ENCODE assay signal across 14 mouse cellular contexts in genomic region chr14:97560121-97560907, GRCm38 (mm10).
DNase-seq lines count a peak whose midpoint lies in the region; ATAC-seq lines count a peak whose summit lies in the region.
"Had no signal": no experiment of that assay in that cellular context is flagged by ENCODE, and none has a peak within 500 bp of the region (broad histone marks: within the 10 kb centered on the region; RNA-seq: fewer than 3 reads in every experiment).

No protein-coding gene starts in this region.

- no peak overlapping the region for H3K9ac ChIP-seq in forebrain, embryonic 11.5 days (ENCODE audit: low read length)
- no peak overlapping the region for H3K9ac ChIP-seq in hindbrain, embryonic 15.5 days
- no peak overlapping the region for H3K9ac ChIP-seq in neural tube, embryonic 14.5 days (replicated peaks; ENCODE audit: low read depth, low read length)
- H3K9ac ChIP-seq: heart, embryonic 15.5 days had no signal

- H3K27me3 ChIP-seq in forebrain, embryonic 10.5 days (ENCODE audit: poor library complexity, severe bottlenecking), result no peaks in the 10 kb centered on the region
- H3K27me3 ChIP-seq in forebrain, embryonic 11.5 days (ENCODE audit: control insufficient read depth, insufficient read depth, low read length), result no peaks in the 10 kb centered on the region
- H3K27me3 ChIP-seq in hindbrain, embryonic 15.5 days, result no peaks in the 10 kb centered on the region
- H3K27me3 ChIP-seq in neural tube, embryonic 14.5 days (ENCODE audit: control insufficient read depth, insufficient read depth, low read length), result no peaks in the 10 kb centered on the region
- H3K27me3 ChIP-seq: heart, embryonic 15.5 days had no signal

- H3K4me1 ChIP-seq in forebrain, embryonic 10.5 days, result peaks cover 19% of the 10 kb centered on the region
- no peaks in the 10 kb centered on the region for H3K4me1 ChIP-seq in forebrain, embryonic 11.5 days (replicated peaks; ENCODE audit: control insufficient read depth, insufficient read depth, low read length)
- H3K4me1 ChIP-seq in hindbrain, embryonic 15.5 days (replicated peaks), result no peaks in the 10 kb centered on the region
- H3K4me1 ChIP-seq in neural tube, embryonic 14.5 days (ENCODE audit: control insufficient read depth, insufficient read depth, low read length), result no peaks in the 10 kb centered on the region
- H3K4me1 ChIP-seq: heart, embryonic 15.5 days had no signal

- no peaks in the 10 kb centered on the region for H3K36me3 ChIP-seq in forebrain, embryonic 10.5 days (replicated peaks)
- no peaks in the 10 kb centered on the region for H3K36me3 ChIP-seq in forebrain, embryonic 11.5 days (ENCODE audit: control insufficient read depth, insufficient read depth, low read length)
- no peaks in the 10 kb centered on the region for H3K36me3 ChIP-seq in hindbrain, embryonic 15.5 days
- H3K36me3 ChIP-seq in neural tube, embryonic 14.5 days (ENCODE audit: control insufficient read depth, insufficient read depth, low read length), result no peaks in the 10 kb centered on the region
- H3K36me3 ChIP-seq: heart, embryonic 15.5 days had no signal

- WGBS in forebrain, embryonic 10.5 days, result 34% methylated on average over 7 of the region's 7 CpGs
- WGBS in forebrain, embryonic 11.5 days, result 23% methylated on average over 7 of the region's 7 CpGs
- 17% methylated on average over 7 of the region's 7 CpGs for WGBS in hindbrain, embryonic 15.5 days
- 13% methylated on average over 7 of the region's 7 CpGs for WGBS in neural tube, embryonic 14.5 days

- H3K4me3 ChIP-seq in forebrain, embryonic 10.5 days, result no peak overlapping the region
- no peak overlapping the region for H3K4me3 ChIP-seq in forebrain, embryonic 11.5 days (ENCODE audit: low read depth, low read length)
- no peak overlapping the region for H3K4me3 ChIP-seq in hindbrain, embryonic 15.5 days
- no peak overlapping the region for H3K4me3 ChIP-seq in neural tube, embryonic 14.5 days (ENCODE audit: low read depth, low read length)
- H3K4me3 ChIP-seq: heart, embryonic 15.5 days had no signal

- no peak for DNase-seq in forebrain, embryonic 10.5 days (ENCODE audit: extremely low spot score, low spot score)
- DNase-seq in forebrain, embryonic 11.5 days (ENCODE audit: low spot score), result no peak
- peak; percentile 16 to 41 for DNase-seq in kidney, postnatal 4 days
- DNase-seq in kidney, adult 18-20 months, result no peak
- DNase-seq in right cerebral cortex, postnatal 36 days (ENCODE audit: low spot score in 2 of 2), result no peak
- DNase-seq: adrenal gland, postnatal 10 days; cerebellum, adult 11 months; kidney, adult 8-10 months; layer of hippocampus, postnatal 36 days; thymus, adult 18-20 months had no signal

- H3K27ac ChIP-seq in forebrain, embryonic 10.5 days, result peak overlapping the region; percentile 49; the same call in 1 of the 2 replicates
- no peak overlapping the region for H3K27ac ChIP-seq in forebrain, embryonic 11.5 days (ENCODE audit: low read depth, low read length)
- H3K27ac ChIP-seq in hindbrain, embryonic 15.5 days (replicated peaks), result peak overlapping the region; percentile 55
- peak overlapping the region; percentile 48; the same call in 1 of the 2 replicates for H3K27ac ChIP-seq in neural tube, embryonic 14.5 days (ENCODE audit: low read depth, low read length)
- H3K27ac ChIP-seq: heart, embryonic 15.5 days had no signal

- no peak overlapping the region for H3K4me2 ChIP-seq in forebrain, embryonic 11.5 days (ENCODE audit: low read depth, low read length, severe bottlenecking)
- peak overlapping the region; percentile 27; the same call in 1 of the 2 replicates for H3K4me2 ChIP-seq in hindbrain, embryonic 15.5 days
- no peak overlapping the region; the same call in 1 of the 2 replicates for H3K4me2 ChIP-seq in neural tube, embryonic 14.5 days (ENCODE audit: low read depth, low read length)
- H3K4me2 ChIP-seq: heart, embryonic 15.5 days had no signal

- no peak for ATAC-seq in forebrain, embryonic 11.5 days (replicated peaks; ENCODE audit: low FRiP score)
- peak; percentile 73; the same call in 1 of the 2 replicates for ATAC-seq in hindbrain, embryonic 15.5 days (ENCODE audit: low FRiP score, low read depth)
- peak; percentile 76; the same call in 1 of the 2 replicates for ATAC-seq in neural tube, embryonic 14.5 days (ENCODE audit: low read depth)
- ATAC-seq in erythroid progenitor cell, adult 5-6 weeks (replicated peaks; ENCODE audit: low FRiP score, poor library complexity, severe bottlenecking), result no peak

- H3K9me3 ChIP-seq in forebrain, embryonic 10.5 days, result no peaks in the 10 kb centered on the region
- no peaks in the 10 kb centered on the region for H3K9me3 ChIP-seq in forebrain, embryonic 11.5 days (ENCODE audit: control insufficient read depth, low read length)
- H3K9me3 ChIP-seq in hindbrain, embryonic 15.5 days, result no peaks in the 10 kb centered on the region
- no peaks in the 10 kb centered on the region for H3K9me3 ChIP-seq in neural tube, embryonic 14.5 days (ENCODE audit: control insufficient read depth, low read length)
- H3K9me3 ChIP-seq: heart, embryonic 15.5 days had no signal

Comparison
In these comparisons a context has a peak if more than half of its experiments do, and no peak if none do; other contexts are left out.
1. DNase-seq: peak in kidney, postnatal 4 days (2 of 2); none in forebrain, embryonic 10.5 days (single experiment), forebrain, embryonic 11.5 days (single experiment), kidney, adult 18-20 months (single experiment) and right cerebral cortex, postnatal 36 days (0 of 2).
2. ATAC-seq: peak in hindbrain, embryonic 15.5 days (single experiment) and neural tube, embryonic 14.5 days (single experiment); none in forebrain, embryonic 11.5 days (single experiment) and erythroid progenitor cell, adult 5-6 weeks (single experiment).